Mouse (Mus musculus): ENCODE measurements around the gene Ctbp2.
A peak's percentile ranks its signal among the peaks of the same experiment; 100 is the strongest.
"Not testable (repeated sequence)": the region's sequence is repeated elsewhere in the genome, so short reads cannot be mapped to it uniquely, and the experiment has no call there.

The Ctbp2 gene

DNA sequence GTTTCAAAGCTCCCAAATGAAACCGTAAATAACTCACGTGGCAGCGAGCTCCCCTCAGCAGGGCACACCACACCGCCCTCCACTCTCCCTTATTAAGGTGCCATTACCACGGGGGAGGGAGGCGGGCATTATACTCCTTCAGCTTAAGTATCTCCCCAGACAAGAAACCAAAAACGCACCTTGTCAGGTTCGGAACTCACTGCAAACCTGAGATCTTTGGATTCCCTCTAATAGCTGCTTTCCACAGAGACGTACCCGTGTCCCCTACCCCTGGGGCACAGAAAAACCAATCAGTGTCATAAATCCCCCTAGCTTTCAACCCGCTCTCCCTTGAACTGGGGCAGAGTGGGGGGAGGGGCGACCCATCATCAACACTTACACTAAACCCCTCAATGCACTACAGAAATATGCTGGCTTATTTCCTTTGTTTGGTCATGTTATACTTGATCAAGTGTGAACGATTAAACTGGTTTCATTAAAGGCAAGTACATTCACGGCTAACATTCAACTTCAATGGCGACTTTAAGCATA lies 3.9 kb downstream of the Ctbp2 start:
- DNase-seq (ENCODE audit: low spot score), result no peak

DNA sequence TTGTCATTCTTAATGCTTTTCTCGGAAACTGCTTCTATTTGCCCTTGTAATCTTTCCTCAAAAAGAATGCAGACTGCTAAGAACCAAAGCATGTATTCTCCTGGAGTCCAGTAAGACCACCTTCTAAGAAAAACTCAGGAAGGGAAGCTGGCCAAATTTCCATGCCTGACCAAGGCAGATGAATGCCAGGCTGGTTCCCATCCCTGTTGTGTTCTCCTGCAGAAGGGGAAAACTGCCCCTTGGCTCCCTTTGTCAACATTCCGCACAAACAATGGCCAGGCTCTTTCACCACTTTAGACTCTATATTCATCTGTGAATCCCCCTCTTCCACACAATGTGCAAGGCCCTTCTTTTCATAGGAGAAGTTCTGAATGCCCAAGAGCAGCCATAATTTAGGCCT lies 6.3 kb downstream of the Ctbp2 start:
- no peak for DNase-seq (ENCODE audit: low spot score)

DNA sequence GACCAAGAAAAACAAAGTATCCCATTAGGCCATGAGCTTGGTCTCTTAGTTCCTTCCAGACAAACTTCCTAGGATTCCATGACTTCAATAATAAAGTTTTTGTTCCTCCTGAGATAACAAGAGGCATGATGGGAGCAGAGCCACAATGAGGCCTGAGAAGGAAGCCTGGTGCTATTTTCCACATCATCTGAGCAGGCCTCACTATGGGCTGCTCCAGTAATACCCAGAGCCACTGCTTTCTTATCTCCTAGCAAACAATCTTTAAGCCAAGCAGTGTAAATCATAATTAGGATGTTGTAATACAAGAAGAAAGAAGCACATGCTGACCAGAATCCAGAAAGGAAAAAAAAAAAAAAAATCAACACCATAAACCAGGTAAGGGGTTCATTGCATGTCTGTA lies 7.6 kb downstream of the Ctbp2 start:
- DNase-seq (ENCODE audit: low spot score), result no peak

DNA sequence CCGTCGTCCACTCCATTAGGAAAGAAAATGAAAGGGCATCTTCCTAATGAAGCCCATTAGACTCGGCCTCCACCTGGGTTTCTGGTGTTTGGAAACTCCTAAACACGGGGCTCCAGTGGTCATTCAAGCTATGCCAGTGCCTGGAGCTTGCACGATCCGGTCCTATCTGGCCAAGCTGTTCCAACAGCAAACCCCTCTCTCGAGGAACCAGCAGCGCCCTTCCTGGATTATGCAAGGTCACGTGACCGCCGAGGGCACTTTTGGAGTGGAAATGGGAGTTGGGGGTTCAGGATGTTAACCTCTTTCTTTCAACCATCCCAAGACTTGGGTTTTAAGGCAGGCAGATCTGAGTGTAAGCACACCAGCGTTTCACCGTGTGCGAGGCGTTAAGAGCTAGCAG lies 8.3 kb downstream of the Ctbp2 start:
- peak; percentile 22 for DNase-seq (ENCODE audit: low spot score)

GRCm38 (mm10) chr7:133114847-133115470 lies 9.2 kb downstream of the Ctbp2 start:
- DNase-seq (ENCODE audit: low spot score), result peak; percentile 62

DNA sequence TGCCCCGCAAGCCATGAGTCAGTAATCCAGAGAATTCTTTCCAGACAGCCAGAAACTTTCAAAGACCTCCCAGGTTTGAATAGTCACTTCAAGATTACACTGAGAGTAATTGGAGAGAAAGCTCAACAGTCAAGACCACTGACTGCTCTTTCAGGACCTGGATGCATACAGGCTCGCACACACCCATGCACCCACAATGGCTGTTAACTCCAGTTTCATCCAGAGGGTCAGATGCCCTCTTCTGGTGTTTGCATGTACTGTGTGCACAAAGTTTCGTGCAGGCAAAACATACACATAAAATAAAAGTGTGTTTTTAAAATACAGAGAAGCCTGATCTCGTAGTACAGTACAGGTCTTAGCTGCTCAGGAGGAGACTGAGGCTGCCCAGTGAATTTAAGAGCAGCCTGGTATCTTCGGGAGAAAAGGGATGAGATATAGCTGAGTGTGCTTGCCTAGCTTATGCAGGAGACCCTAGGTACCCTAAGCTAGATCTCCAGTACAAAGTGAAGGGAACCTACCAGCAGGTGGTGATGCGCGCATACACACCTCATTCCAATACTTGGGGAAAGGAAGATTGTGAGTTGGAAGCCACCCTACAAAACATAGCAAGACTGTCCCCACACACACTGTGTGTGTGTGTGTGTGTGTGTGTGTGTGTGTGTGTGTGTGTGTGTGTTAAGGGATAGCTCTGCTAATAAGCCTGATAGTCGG lies 10.8 kb downstream of the Ctbp2 start:
- DNase-seq (ENCODE audit: low spot score), result no peak

DNA sequence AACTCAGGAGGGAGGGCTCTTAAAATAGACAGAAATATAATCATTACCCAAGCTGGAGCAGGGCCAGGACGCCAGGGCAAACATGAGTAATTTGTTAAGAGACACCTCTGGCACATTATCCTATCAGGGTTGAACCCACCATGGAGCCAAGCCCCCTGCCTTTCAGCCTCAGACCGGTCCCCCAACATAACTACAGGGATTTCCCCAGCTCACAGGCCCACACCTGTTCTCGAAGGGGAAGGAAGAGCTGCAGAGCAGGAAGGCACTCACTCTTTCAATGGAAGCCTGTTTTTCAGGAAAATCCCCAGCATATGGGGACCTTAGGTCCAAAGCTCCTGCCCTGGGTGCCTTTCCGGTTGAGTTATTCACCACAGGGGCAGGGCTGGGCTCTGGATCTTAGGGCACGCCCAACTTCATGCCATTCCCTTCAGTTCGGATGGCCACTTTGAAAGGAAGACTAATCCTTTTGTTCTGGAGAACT lies 11.8 kb downstream of the Ctbp2 start:
- DNase-seq (ENCODE audit: low spot score), result no peak

DNA sequence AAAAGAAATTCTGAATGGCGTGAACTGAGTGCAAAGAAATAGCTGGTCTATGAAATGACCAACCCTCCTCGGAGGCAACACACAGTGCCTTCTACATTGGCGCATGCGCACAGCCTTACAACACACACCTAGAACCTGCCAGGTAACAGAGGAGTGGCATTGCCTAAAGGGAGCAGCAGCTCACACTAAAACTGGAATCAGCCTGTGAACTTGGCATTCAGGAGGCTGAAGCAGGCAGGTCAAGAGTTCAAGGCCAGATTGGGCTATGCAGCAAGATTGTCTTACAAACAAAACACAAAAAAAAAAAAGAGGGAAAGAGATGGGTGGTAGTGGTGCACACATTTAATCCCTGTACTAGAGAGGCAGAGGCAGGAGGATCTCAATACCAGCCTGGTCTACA lies 14.7 kb downstream of the Ctbp2 start:
- DNase-seq (ENCODE audit: low spot score), result no peak

DNA sequence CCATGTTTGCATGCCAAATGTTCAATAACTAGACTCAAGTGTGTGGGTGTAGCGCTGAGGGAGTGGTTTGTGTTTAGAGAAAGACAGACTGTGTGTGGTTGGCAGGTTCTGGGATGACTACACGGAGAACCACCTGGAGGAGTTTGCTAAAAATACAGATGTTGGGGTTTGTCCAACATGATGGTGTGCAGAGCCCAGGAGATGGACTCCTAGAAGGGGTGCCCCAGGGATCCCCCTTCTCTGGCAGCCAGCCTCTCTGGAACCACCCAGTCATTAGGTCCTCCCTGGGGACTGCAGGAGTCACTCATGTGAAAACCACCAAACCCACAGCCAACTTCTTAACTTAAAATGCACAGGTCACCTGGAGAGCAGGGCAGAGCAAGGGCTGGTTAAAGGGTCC lies 15.5 kb downstream of the Ctbp2 start:
- DNase-seq (ENCODE audit: low spot score), result no peak

GRCm38 (mm10) chr7:133102578-133102977 lies 21.6 kb downstream of the Ctbp2 start:
- no peak for DNase-seq (ENCODE audit: low spot score)

- no peak for DNase-seq (ENCODE audit: low spot score)
Measured at GRCm38 (mm10) chr7:133101070-133101469, 23.1 kb downstream of the Ctbp2 start.

DNA sequence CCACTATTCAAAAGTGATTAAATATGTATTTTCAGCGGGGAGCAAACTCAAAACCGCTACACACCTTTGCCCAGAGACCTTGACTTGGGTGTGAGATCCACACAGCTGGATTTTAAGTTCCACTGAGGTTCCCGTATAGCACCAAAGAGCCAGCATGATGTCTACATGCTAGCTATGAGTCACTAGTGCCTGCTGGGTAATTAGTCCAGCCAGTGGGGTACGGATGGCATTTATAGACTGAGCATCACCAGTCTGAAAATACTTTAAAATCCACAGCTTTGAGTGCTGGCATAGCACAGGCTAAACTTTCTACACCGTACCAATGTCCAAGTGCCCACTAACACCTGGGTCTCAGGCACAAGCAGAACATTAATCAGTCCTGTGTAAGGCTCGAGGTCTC lies 24.0 kb downstream of the Ctbp2 start:
- no peak for DNase-seq (ENCODE audit: low spot score)

- DNase-seq (ENCODE audit: low spot score), result peak; percentile 45
Measured at GRCm38 (mm10) chr7:133099266-133099665, 24.9 kb downstream of the Ctbp2 start.

DNA sequence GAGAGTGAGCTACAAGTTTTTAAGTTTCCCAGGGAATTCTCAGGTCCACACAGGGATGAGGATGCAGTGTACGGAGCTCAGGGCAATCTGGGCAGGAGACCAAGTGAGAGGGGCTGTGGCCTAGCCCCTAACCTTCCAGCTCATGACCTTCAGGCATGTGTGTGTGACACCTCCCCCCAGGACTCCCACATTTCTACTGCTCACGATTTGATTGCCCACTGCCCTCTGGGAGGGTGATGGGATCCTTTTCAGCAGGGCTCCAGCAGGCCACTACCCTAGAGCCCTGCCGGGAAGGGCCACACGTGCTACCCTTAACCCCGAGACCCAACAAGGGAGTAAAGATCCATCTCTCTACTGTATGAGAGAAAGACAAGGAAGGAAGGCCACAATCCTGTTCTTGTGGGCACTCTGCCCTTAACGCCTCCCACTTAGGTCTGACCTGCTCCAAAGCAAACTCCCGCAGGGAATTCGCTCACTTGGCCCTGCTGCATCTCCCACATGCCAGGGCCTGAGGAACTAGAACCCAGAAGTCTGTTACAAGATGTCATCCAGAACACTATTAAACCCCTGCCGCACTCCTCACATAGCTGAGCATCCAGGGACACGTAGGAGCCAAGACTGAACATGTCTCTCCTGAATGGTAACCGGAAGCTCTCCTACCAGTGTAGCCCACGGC lies 25.9 kb downstream of the Ctbp2 start:
- no peak for DNase-seq (ENCODE audit: low spot score)

- not testable (repeated sequence) for DNase-seq (ENCODE audit: low spot score)
Measured at GRCm38 (mm10) chr7:133095610-133096009, 28.5 kb downstream of the Ctbp2 start.

GRCm38 (mm10) chr7:133094711-133095495 lies 29.3 kb downstream of the Ctbp2 start:
- DNase-seq (ENCODE audit: low spot score), result no peak

DNA sequence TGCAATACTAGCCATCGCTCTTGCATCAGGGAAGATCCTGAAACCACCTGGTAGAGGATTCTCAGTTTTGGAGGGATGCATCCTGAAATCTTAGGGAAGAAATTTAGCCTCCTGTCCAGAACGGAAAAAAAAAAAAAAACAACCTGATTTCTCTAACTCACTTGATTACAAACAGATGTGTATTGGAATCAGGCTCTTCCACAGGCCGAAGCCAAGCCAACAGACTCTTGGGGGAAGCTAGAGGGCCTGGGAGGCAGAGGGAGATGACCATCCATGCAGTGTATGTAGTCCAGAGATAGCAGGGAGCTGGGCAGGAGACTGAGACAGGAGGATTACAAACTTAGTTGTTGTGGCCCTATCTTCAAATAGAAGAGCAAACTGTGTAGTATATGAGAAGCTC lies 30.0 kb downstream of the Ctbp2 start:
- DNase-seq (ENCODE audit: low spot score), result no peak

- no peak for DNase-seq (ENCODE audit: low spot score)
Measured at GRCm38 (mm10) chr7:133093731-133094130, 30.4 kb downstream of the Ctbp2 start.

- DNase-seq (ENCODE audit: low spot score), result no peak
Measured at GRCm38 (mm10) chr7:133090641-133091040, 33.5 kb downstream of the Ctbp2 start.

DNA sequence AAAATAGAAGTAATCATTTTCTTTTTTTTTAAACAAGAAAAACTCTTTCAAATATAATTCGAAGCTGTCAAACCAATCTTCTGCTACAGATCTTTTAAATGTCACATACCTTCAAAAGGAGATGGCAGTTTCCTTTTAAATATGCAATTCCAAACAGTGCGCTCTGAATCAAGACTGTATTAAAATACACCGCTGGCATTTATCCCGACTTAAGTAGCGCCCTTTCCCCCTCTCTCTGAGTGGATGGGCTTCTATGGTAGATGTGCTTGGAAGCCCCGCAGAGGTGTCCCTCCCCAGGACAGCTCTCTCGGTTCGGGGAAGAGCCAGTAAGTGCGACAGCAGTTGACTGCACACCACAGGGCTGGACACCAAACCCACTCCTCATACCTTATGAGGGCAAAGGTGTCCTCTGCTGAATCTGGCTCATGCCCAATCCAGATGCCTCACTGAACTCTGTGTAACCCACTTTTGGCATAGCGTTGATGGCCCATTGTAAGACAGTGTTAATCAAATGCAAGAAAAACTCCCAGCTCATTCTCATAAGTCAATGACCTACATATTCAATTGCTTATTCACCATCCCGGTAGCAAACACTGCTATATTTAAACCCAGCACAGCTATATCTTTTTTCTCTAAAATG lies 34.4 kb downstream of the Ctbp2 start:
- DNase-seq (ENCODE audit: low spot score), result no peak

DNA sequence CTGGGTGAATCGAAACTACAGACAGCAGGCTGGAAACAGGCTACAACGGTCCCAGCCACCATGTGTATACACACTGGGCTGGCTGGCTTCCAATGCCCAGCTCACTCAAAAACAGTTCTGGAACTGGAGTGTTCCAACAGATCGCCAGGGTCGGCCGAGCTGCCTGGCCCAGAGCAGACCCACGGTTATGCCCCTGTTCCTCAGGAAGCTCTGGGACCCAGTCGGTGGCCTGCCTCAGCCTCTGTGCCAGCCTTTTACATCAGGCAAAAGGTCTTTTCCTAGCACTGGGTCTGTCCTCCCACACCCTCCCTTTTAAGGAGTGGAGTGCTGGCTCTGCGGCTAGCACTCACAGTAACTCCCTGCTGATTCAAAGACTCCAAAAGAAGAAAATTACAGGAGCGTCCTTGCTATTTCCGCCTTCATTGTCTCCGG lies 35.3 kb downstream of the Ctbp2 start:
- peak; percentile 58 for DNase-seq (ENCODE audit: low spot score)

- no peak for DNase-seq (ENCODE audit: low spot score)
Measured at GRCm38 (mm10) chr7:133088411-133088810, 35.7 kb downstream of the Ctbp2 start.

Data from testis, postnatal 14 days (tissue).